Mouse (Mus musculus) G1E (cell line): Measurements from ENCODE around the gene Drg2.

Experiments used
- CTCF ChIP-seq: IDR thresholded peaks from 2 replicates; pipeline ENCODE4 v1.5.1; 2012; ENCODE audit warnings: low read depth, low read length, inconsistent platforms, mixed read lengths
- GATA1 ChIP-seq: IDR thresholded peaks from 2 replicates; pipeline ENCODE4 v1.6.1; 2012; ENCODE audit warnings: borderline replicate concordance, low read length, inconsistent platforms, mixed read lengths
- GATA2 ChIP-seq: IDR thresholded peaks from 2 replicates; pipeline ENCODE4 v1.6.1; 2012; ENCODE audit warnings: low read depth, low read length, inconsistent platforms, borderline replicate concordance
- POLR2AphosphoS5 ChIP-seq: IDR thresholded peaks from 2 replicates; pipeline ENCODE4 v1.6.1; 2012; ENCODE audit warnings: low read depth, low read length, inconsistent platforms; ENCODE audit not compliant: insufficient replicate concordance
- TAL1 ChIP-seq: conservative IDR thresholded peaks from 2 replicates; pipeline ENCODE4 v1.6.1; 2012; ENCODE audit warnings: low read depth, low read length, inconsistent platforms, mixed read lengths

GRCm38 (mm10) chr11:60412921-60413320 is 41.5 kb upstream of the Drg2 start:
- TF ChIP-seq CTCF (no peak), GATA1 (no peak), POLR2AphosphoS5 (no peak), GATA2 (no peak), TAL1 (no peak)
